Mouse (Mus musculus): Measurements from ENCODE around the gene Pqlc2. TPM values are rescaled to one million over a fixed set of nuclear protein-coding genes. Genes with fewer than 3 reads are reported as not detected.

The Pqlc2 gene
- polyA plus RNA-seq, 1 experiment, result 0.82 TPM

GRCm38 (mm10) chr4:139259302-139259871, 51.1 kb downstream of the Pqlc2 start:
- H3K4me3 ChIP-seq (replicated peaks), result no peak overlapping the region

GRCm38 (mm10) chr4:139258621-139259301, 51.7 kb downstream of the Pqlc2 start:
- H3K4me1 ChIP-seq (ENCODE audit: control insufficient read depth), result no peaks in the 10 kb centered on the region

More at GRCm38 (mm10) chr4:139259302-139259871, 51.1 kb downstream of the Pqlc2 start:
- no peaks in the 10 kb centered on the region for H3K4me1 ChIP-seq (ENCODE audit: control insufficient read depth)
- TF ChIP-seq TAL1 (IDR thresholded peaks at IDR 0.05; ENCODE audit: low read length) (no peak), GATA1 (IDR thresholded peaks at IDR 0.05; ENCODE audit: low read length) (no peak)
- peaks cover 82% of the 10 kb centered on the region for H3K36me3 ChIP-seq (ENCODE audit: control insufficient read depth)
- no peaks in the 10 kb centered on the region for H3K9me3 ChIP-seq (ENCODE audit: control insufficient read depth, low read length)
- no peaks in the 10 kb centered on the region for H3K27me3 ChIP-seq (ENCODE audit: control insufficient read depth)

GRCm38 (mm10) chr4:139256708-139257107, 53.8 kb downstream of the Pqlc2 start:
- TF ChIP-seq GATA1 (IDR thresholded peaks at IDR 0.05; ENCODE audit: low read length), result no peak
- no peak for TF ChIP-seq TAL1 (IDR thresholded peaks at IDR 0.05; ENCODE audit: low read length)
- Histone ChIP-seq H3K4me1 (ENCODE audit: control insufficient read depth) (peaks cover 4% of the 10 kb centered on the region), H3K36me3 (ENCODE audit: control insufficient read depth) (peaks cover 64% of the 10 kb centered on the region), H3K9me3 (ENCODE audit: control insufficient read depth, low read length) (no peaks in the 10 kb centered on the region), H3K27me3 (ENCODE audit: control insufficient read depth) (no peaks in the 10 kb centered on the region), H3K4me3 (replicated peaks) (no peak overlapping the region)

More at GRCm38 (mm10) chr4:139258621-139259301, 51.7 kb downstream of the Pqlc2 start:
- TF ChIP-seq TAL1 (IDR thresholded peaks at IDR 0.05; ENCODE audit: low read length) (no peak), GATA1 (IDR thresholded peaks at IDR 0.05; ENCODE audit: low read length) (no peak)
- Histone ChIP-seq H3K4me3 (replicated peaks) (no peak overlapping the region), H3K36me3 (ENCODE audit: control insufficient read depth) (peaks cover 80% of the 10 kb centered on the region), H3K27me3 (ENCODE audit: control insufficient read depth) (no peaks in the 10 kb centered on the region), H3K9me3 (ENCODE audit: control insufficient read depth, low read length) (no peaks in the 10 kb centered on the region)

- no peak for TF ChIP-seq TAL1 (IDR thresholded peaks at IDR 0.05; ENCODE audit: low read length)
- no peak for TF ChIP-seq GATA1 (IDR thresholded peaks at IDR 0.05; ENCODE audit: low read length)
- Histone ChIP-seq H3K36me3 (ENCODE audit: control insufficient read depth) (peaks cover 58% of the 10 kb centered on the region), H3K4me3 (replicated peaks) (no peak overlapping the region), H3K9me3 (ENCODE audit: control insufficient read depth, low read length) (no peaks in the 10 kb centered on the region), H3K4me1 (ENCODE audit: control insufficient read depth) (peaks cover 9% of the 10 kb centered on the region), H3K27me3 (ENCODE audit: control insufficient read depth) (no peaks in the 10 kb centered on the region)
Observed at GRCm38 (mm10) chr4:139256146-139256545, 54.4 kb downstream of the Pqlc2 start.

GRCm38 (mm10) chr4:139253206-139253605, 57.3 kb downstream of the Pqlc2 start:
- H3K27me3 ChIP-seq (ENCODE audit: control insufficient read depth), result no peaks in the 10 kb centered on the region
- H3K4me3 ChIP-seq (replicated peaks), result no peak overlapping the region
- peaks cover 38% of the 10 kb centered on the region for H3K36me3 ChIP-seq (ENCODE audit: control insufficient read depth)
- H3K9me3 ChIP-seq (ENCODE audit: control insufficient read depth, low read length), result no peaks in the 10 kb centered on the region
- no peak for TF ChIP-seq TAL1 (IDR thresholded peaks at IDR 0.05; ENCODE audit: low read length)
- TF ChIP-seq GATA1 (IDR thresholded peaks at IDR 0.05; ENCODE audit: low read length), result no peak
- H3K4me1 ChIP-seq (ENCODE audit: control insufficient read depth), result peaks cover 29% of the 10 kb centered on the region

- Histone ChIP-seq H3K36me3 (ENCODE audit: control insufficient read depth) (peaks cover 29% of the 10 kb centered on the region), H3K4me1 (ENCODE audit: control insufficient read depth) (peaks cover 29% of the 10 kb centered on the region), H3K9me3 (ENCODE audit: control insufficient read depth, low read length) (no peaks in the 10 kb centered on the region), H3K27me3 (ENCODE audit: control insufficient read depth) (no peaks in the 10 kb centered on the region), H3K4me3 (replicated peaks) (no peak overlapping the region)
- TF ChIP-seq TAL1 (IDR thresholded peaks at IDR 0.05; ENCODE audit: low read length), result no peak
- no peak for TF ChIP-seq GATA1 (IDR thresholded peaks at IDR 0.05; ENCODE audit: low read length)
Observed at GRCm38 (mm10) chr4:139252051-139252760, 58.3 kb downstream of the Pqlc2 start.

GRCm38 (mm10) chr4:139250886-139251285, 59.6 kb downstream of the Pqlc2 start:
- Histone ChIP-seq H3K4me3 (replicated peaks) (no peak overlapping the region), H3K4me1 (ENCODE audit: control insufficient read depth) (peaks cover 29% of the 10 kb centered on the region), H3K9me3 (ENCODE audit: control insufficient read depth, low read length) (no peaks in the 10 kb centered on the region)

GRCm38 (mm10) chr4:139250043-139250442, 60.5 kb downstream of the Pqlc2 start:
- peaks cover 29% of the 10 kb centered on the region for H3K36me3 ChIP-seq (ENCODE audit: control insufficient read depth)
- peaks cover 29% of the 10 kb centered on the region for H3K4me1 ChIP-seq (ENCODE audit: control insufficient read depth)
- H3K9me3 ChIP-seq (ENCODE audit: control insufficient read depth, low read length), result no peaks in the 10 kb centered on the region
- no peaks in the 10 kb centered on the region for H3K27me3 ChIP-seq (ENCODE audit: control insufficient read depth)
- TF ChIP-seq TAL1 (IDR thresholded peaks at IDR 0.05; ENCODE audit: low read length) (no peak), GATA1 (IDR thresholded peaks at IDR 0.05; ENCODE audit: low read length) (no peak)
- no peak overlapping the region for H3K4me3 ChIP-seq (replicated peaks)

More at GRCm38 (mm10) chr4:139250886-139251285, 59.6 kb downstream of the Pqlc2 start:
- H3K36me3 ChIP-seq (ENCODE audit: control insufficient read depth), result peaks cover 26% of the 10 kb centered on the region
- no peaks in the 10 kb centered on the region for H3K27me3 ChIP-seq (ENCODE audit: control insufficient read depth)
- TF ChIP-seq TAL1 (IDR thresholded peaks at IDR 0.05; ENCODE audit: low read length) (no peak), GATA1 (IDR thresholded peaks at IDR 0.05; ENCODE audit: low read length) (no peak)

GRCm38 (mm10) chr4:139248736-139249135, 61.8 kb downstream of the Pqlc2 start:
- Histone ChIP-seq H3K4me1 (ENCODE audit: control insufficient read depth) (peaks cover 29% of the 10 kb centered on the region), H3K4me3 (replicated peaks) (no peak overlapping the region), H3K36me3 (ENCODE audit: control insufficient read depth) (peaks cover 28% of the 10 kb centered on the region)

More at GRCm38 (mm10) chr4:139248736-139249135, 61.8 kb downstream of the Pqlc2 start:
- no peaks in the 10 kb centered on the region for H3K27me3 ChIP-seq (ENCODE audit: control insufficient read depth)
- TF ChIP-seq TAL1 (IDR thresholded peaks at IDR 0.05; ENCODE audit: low read length) (no peak), GATA1 (IDR thresholded peaks at IDR 0.05; ENCODE audit: low read length) (no peak)
- no peaks in the 10 kb centered on the region for H3K9me3 ChIP-seq (ENCODE audit: control insufficient read depth, low read length)

All from erythroblast, embryonic 14.5 days (primary cell).